Mouse (Mus musculus): ENCODE data around the gene Casc3. TPM values are rescaled to one million over a fixed set of nuclear protein-coding genes. Genes with fewer than 3 reads are reported as not detected.
A peak's percentile ranks its signal among the peaks of the same experiment; 100 is the strongest.

The Casc3 gene
- total RNA-seq, 2 experiments from 2014 or later = 26.9 to 28.4 TPM

GRCm38 (mm10) chr11:98773635-98774295, 30.9 kb upstream of the Casc3 start:
- DNase-seq = peak; percentile 99

- no peak for DNase-seq
Observed at GRCm38 (mm10) chr11:98774582-98775347, 29.9 kb upstream of the Casc3 start, which contains the start of gene Nr1d1. Nr1d1 (minus strand) TSS chr11:98775333.

GRCm38 (mm10) chr11:98775348-98776051, 29.2 kb upstream of the Casc3 start:
- DNase-seq = peak; percentile 99

- no peak for DNase-seq
Observed at GRCm38 (mm10) chr11:98776052-98776764, 28.5 kb upstream of the Casc3 start.

GRCm38 (mm10) chr11:98776843-98777590, 27.7 kb upstream of the Casc3 start:
- peak; percentile 68 for DNase-seq

GRCm38 (mm10) chr11:98777888-98778287, 26.8 kb upstream of the Casc3 start:
- no peak for DNase-seq

GRCm38 (mm10) chr11:98781851-98782512, 22.7 kb upstream of the Casc3 start:
- peak; percentile 68 for DNase-seq

GRCm38 (mm10) chr11:98782651-98783235, 22.0 kb upstream of the Casc3 start:
- peak; percentile 52 for DNase-seq

GRCm38 (mm10) chr11:98783236-98783696, 21.4 kb upstream of the Casc3 start:
- DNase-seq = peak; percentile 96

GRCm38 (mm10) chr11:98784139-98784538, 20.6 kb upstream of the Casc3 start:
- no peak for DNase-seq

- DNase-seq = peak; percentile 53
Observed at GRCm38 (mm10) chr11:98785214-98785613, 19.5 kb upstream of the Casc3 start.

GRCm38 (mm10) chr11:98785772-98786281, 18.9 kb upstream of the Casc3 start:
- DNase-seq = peak; percentile 91

- peak; percentile 99 for DNase-seq
Observed at GRCm38 (mm10) chr11:98786359-98787214, 18.1 kb upstream of the Casc3 start.

- peak; percentile 76 for DNase-seq
Observed at GRCm38 (mm10) chr11:98787229-98787628, 17.5 kb upstream of the Casc3 start.

GRCm38 (mm10) chr11:98787691-98788090, 17.0 kb upstream of the Casc3 start:
- DNase-seq = no peak

- no peak for DNase-seq
Observed at GRCm38 (mm10) chr11:98788139-98788538, 16.6 kb upstream of the Casc3 start.

- peak; percentile 90 for DNase-seq
Observed at GRCm38 (mm10) chr11:98788550-98789218, 16.0 kb upstream of the Casc3 start.

- DNase-seq = no peak
Observed at GRCm38 (mm10) chr11:98789219-98789807, 15.4 kb upstream of the Casc3 start.

All from heart, postnatal 4 days (tissue).